Mouse (Mus musculus) MEL (cell line): ENCODE results near the gene Kcnq4.

Source experiments
- CTCF ChIP-seq, 3 experiments: IDR thresholded peaks in 2 of 3; conservative IDR thresholded peaks in 1 of 3; 2 replicates each; pipeline ENCODE4 v1.5.1; 2011 to 2012; ENCODE audit warnings: low read length in 3 of 3, low read depth in 2 of 3, mild to moderate bottlenecking in 2 of 3, improper control_type of control experiment in 1 of 3, inconsistent platforms in 1 of 3, mixed read lengths in 1 of 3, moderate library complexity in 1 of 3; ENCODE audit not compliant: control insufficient read depth in 1 of 3, insufficient read depth in 1 of 3, poor library complexity in 1 of 3, severe bottlenecking in 1 of 3
- NRF1 ChIP-seq: IDR thresholded peaks from 2 replicates; pipeline ENCODE4 v1.6.1; 2014; ENCODE audit warnings: low read depth, mild to moderate bottlenecking, inconsistent platforms, low read length, improper control_type of control experiment, moderate library complexity; ENCODE audit not compliant: poor library complexity, insufficient read depth, severe bottlenecking
- POLR2A ChIP-seq, 2 experiments: IDR thresholded peaks; 2 replicates each; pipeline ENCODE4 v1.6.1; 2011 to 2012; ENCODE audit warnings: low read length in 2 of 2, mild to moderate bottlenecking in 2 of 2, control low read depth in 1 of 2, improper control_type of control experiment in 1 of 2, low read depth in 1 of 2, moderate library complexity in 1 of 2; ENCODE audit not compliant: control insufficient read depth in 1 of 2, insufficient read depth in 1 of 2, poor library complexity in 1 of 2

DNA sequence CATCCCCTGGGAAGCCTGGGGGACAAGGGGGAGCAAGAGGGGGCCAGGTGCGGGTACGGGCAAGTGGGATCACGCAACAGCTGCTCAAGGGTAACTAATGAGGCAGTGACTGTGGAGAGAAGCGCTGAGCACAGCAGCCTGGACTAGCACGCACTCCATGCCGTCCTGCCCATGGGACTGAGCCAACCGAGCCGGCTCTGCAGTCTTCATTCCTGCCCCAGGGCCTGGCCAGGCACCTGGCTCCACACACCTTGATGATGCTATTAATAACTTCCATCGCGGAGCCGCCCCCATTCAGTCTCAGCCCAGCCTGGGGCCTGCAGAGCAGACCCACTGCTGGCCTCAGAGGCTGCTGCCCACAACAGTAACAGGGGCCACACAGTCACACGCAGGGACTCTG lies 36.2 kb downstream of the Kcnq4 start:
- no peak for TF ChIP-seq POLR2A (IDR thresholded peaks at IDR 0.05; ENCODE audit: control insufficient read depth in 1 of 2, insufficient read depth in 1 of 2, low read depth in 1 of 2, low read length in 2 of 2, poor library complexity in 1 of 2)
- no peak for TF ChIP-seq CTCF (IDR thresholded peaks at IDR 0.05 in 2 of 3, conservative IDR thresholded peaks at IDR 0.05 in 1 of 3; ENCODE audit: control insufficient read depth in 1 of 3, insufficient read depth in 1 of 3, low read depth in 2 of 3, low read length in 3 of 3, poor library complexity in 1 of 3, severe bottlenecking in 1 of 3)
- TF ChIP-seq NRF1 = no peak
